Mouse (Mus musculus) olfactory bulb, adult 2 months (tissue): Measurements from ENCODE around the gene Pth.

Experiments
- CTCF ChIP-seq: fragments of 200-500 bp; IDR thresholded peaks from 2 replicates; pipeline ENCODE4 v1.5.1; 2012; ENCODE audit warnings: low read depth, mild to moderate bottlenecking, low read length, moderate library complexity; ENCODE audit not compliant: insufficient read depth
- POLR2A ChIP-seq: fragments of 200-500 bp; IDR thresholded peaks from 2 replicates; pipeline ENCODE4 v1.6.1; 2012; ENCODE audit warnings: mild to moderate bottlenecking, low read depth, low read length, moderate library complexity; ENCODE audit not compliant: insufficient read depth

DNA sequence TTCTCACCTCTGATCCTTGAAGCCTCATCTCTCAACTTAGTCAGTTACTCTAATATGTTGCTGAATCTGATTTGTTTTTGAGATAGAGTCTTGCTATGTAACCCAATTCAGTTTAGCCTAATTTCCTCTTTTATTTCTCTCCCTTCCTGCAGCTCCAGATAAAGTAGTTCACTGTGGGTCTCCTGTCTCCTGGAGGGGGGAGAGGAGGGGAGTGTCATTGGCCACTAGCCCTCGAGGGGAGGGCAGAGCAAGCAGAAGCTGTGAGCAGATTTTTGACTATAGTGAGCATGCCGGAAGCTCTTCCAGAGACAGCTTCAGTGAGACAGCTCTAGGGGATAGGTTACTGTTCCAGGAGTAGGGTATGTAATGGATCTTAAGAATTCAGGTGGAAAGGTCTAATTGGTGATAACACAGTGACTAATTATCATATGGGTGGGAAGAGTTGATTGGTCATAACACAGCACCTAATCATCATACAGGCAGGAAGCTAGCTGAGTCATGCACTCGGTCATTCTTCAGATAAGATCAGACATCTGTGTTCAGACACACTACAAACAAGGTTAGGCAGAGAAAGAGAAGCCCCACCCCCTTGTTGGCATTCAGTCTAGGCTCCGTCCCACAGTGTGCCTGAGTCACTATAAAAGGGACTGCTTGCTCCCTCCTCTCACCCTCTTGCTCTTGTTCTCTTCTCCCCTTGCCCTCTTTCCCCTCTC, 30.9 kb upstream of the Pth start:
- no peak for TF ChIP-seq CTCF
- TF ChIP-seq POLR2A, result no peak
